Mouse (Mus musculus): Measurements from ENCODE around the gene Rufy3. TPM values are rescaled to one million over a fixed set of nuclear protein-coding genes. Genes with fewer than 3 reads are reported as not detected.

Gene Rufy3
- polyA plus RNA-seq, 1 experiment, result 6.4 TPM

DNA sequence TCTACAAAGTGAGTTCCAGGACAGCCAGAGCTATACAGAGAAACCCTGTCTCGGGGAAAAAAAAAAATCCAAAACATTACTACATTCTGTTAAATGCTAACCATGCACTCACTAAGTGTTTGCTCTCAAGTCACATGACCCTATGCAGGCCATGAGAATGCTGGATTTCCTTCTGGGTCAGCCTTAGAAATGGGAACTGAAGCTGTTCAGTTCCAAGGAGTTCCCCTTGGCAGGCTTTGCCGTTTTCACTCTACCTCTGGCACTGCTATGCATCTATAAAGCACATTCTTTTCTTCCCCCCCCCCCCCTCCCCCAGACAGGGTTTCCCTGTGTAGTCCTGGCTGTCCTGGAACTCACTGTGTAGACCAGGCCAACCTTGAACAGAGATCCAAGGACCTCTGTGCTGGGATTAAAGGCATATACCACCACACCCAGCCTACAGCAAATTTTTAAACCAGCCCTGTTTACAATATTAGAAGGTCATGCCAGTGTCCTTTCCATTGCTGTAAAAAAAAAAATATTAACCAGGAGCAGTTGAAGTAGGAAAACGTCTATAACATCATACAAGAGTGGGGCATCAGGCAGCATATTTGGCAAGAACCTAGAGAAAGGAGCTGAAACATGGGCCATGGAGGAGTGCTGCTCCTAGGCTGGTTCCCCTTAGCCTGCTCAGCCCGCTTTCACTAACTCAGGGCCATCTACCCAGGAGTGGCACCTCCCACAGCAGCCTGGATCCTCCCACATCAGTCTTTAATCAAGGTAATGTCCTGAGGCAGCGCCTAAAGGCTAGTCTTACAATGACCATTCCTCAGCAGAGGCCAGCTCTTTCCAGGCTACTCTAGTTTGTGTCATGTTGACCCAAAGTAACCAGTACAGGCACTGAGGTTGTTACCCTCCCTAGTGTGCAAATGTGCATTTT, 31.0 kb downstream of the Rufy3 start:
- no peaks in the 10 kb centered on the region for H3K4me1 ChIP-seq (replicated peaks; ENCODE audit: control insufficient read depth, insufficient read depth, low read length)
- no peak for DNase-seq
- no peaks in the 10 kb centered on the region for H3K27me3 ChIP-seq (ENCODE audit: control insufficient read depth, insufficient read depth, low read length)
- WGBS, result 83% methylated on average over 5 of the region's 5 CpGs
- no peak overlapping the region for H3K4me3 ChIP-seq (ENCODE audit: control insufficient read depth, insufficient read depth, low read length)
- no peak overlapping the region for H3K27ac ChIP-seq (ENCODE audit: control insufficient read depth, insufficient read depth, low read length)
- no peaks in the 10 kb centered on the region for H3K36me3 ChIP-seq (ENCODE audit: control insufficient read depth, insufficient read depth, low read length)
- TF ChIP-seq POLR2A (IDR thresholded peaks at IDR 0.05; ENCODE audit: control insufficient read depth, extremely low read depth, insufficient read depth, low read length, poor library complexity) (no peak), CTCF (IDR thresholded peaks at IDR 0.05; ENCODE audit: borderline replicate concordance, control insufficient read depth, extremely low read depth, insufficient read depth, low read length, poor library complexity) (no peak)

DNA sequence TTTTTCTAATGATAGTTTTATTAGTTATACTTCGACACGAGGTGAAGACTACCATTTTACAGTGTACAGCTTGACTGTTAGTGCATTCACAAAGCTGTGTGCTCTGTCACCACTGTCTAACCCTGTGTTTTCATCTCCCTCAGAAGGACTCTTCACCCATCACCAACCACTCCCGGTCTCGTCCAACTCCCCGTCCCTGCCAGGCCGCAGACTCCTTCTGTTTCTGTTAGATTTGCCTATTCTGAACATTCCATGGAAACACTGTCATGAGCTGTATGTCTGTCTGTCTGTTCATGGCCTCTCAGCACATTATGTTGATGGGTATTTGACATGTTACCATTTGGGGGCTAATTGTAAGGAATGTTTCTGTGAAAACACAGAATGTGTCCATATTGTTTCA, 34.1 kb downstream of the Rufy3 start:
- DNase-seq, result no peak
- TF ChIP-seq CTCF (IDR thresholded peaks at IDR 0.05; ENCODE audit: borderline replicate concordance, control insufficient read depth, extremely low read depth, insufficient read depth, low read length, poor library complexity) (no peak), POLR2A (IDR thresholded peaks at IDR 0.05; ENCODE audit: control insufficient read depth, extremely low read depth, insufficient read depth, low read length, poor library complexity) (no peak)
- no peaks in the 10 kb centered on the region for H3K27me3 ChIP-seq (ENCODE audit: control insufficient read depth, insufficient read depth, low read length)
- H3K4me3 ChIP-seq (ENCODE audit: control insufficient read depth, insufficient read depth, low read length), result no peak overlapping the region
- no peaks in the 10 kb centered on the region for H3K36me3 ChIP-seq (ENCODE audit: control insufficient read depth, insufficient read depth, low read length)
- WGBS, result 96% methylated on average over 6 of the region's 6 CpGs
- H3K4me1 ChIP-seq (replicated peaks; ENCODE audit: control insufficient read depth, insufficient read depth, low read length), result no peaks in the 10 kb centered on the region
- H3K27ac ChIP-seq (ENCODE audit: control insufficient read depth, insufficient read depth, low read length), result no peak overlapping the region

DNA sequence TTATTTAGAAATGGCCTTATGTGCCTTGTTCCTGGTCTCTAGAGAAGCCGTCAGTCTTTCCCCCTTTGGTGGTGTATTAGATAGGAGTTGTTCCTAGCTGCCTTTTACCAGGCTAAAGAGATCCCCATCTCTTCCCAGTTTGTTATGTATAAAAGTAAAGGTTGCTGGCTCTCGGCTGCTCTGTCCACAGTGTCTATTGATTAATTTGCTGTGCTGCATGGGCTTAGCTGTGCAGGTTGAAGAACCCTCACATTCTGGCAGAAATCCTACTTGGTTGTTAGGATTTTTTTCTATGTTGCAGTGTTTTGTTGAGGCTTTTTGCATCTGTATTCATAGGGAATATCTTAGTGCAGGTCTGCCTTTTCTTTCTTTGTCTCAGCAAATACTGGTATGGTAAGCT, 37.2 kb downstream of the Rufy3 start:
- Histone ChIP-seq H3K4me3 (ENCODE audit: control insufficient read depth, insufficient read depth, low read length) (no peak overlapping the region), H3K36me3 (ENCODE audit: control insufficient read depth, insufficient read depth, low read length) (no peaks in the 10 kb centered on the region), H3K4me1 (replicated peaks; ENCODE audit: control insufficient read depth, insufficient read depth, low read length) (no peaks in the 10 kb centered on the region), H3K27ac (ENCODE audit: control insufficient read depth, insufficient read depth, low read length) (no peak overlapping the region), H3K27me3 (ENCODE audit: control insufficient read depth, insufficient read depth, low read length) (no peaks in the 10 kb centered on the region)
- no peak for DNase-seq
- WGBS, result 94% methylated on average over 2 of the region's 2 CpGs
- TF ChIP-seq CTCF (IDR thresholded peaks at IDR 0.05; ENCODE audit: borderline replicate concordance, control insufficient read depth, extremely low read depth, insufficient read depth, low read length, poor library complexity), result no peak
- no peak for TF ChIP-seq POLR2A (IDR thresholded peaks at IDR 0.05; ENCODE audit: control insufficient read depth, extremely low read depth, insufficient read depth, low read length, poor library complexity)

DNA sequence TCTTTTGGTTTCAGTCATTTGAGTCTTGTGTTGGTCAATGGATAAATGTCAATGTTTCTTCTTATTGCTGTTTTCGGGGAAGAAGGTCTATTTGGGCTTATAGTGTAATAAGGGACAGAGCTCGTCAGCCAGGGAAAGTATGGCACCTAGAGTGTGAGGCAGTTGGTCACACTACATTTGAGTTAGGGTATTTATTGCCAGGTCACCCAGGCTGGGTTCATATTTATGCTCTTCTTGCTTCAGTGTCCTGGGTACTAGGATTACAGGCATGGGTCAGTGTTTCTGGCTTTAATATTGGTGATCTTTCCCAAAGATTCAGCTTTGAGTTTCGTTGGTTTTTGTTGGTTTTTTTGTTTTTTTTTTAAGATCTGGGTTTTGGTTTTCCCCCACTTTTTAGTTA, 37.9 kb downstream of the Rufy3 start:
- 94% methylated on average over 3 of the region's 3 CpGs for WGBS
- TF ChIP-seq POLR2A (IDR thresholded peaks at IDR 0.05; ENCODE audit: control insufficient read depth, extremely low read depth, insufficient read depth, low read length, poor library complexity), result no peak
- TF ChIP-seq CTCF (IDR thresholded peaks at IDR 0.05; ENCODE audit: borderline replicate concordance, control insufficient read depth, extremely low read depth, insufficient read depth, low read length, poor library complexity), result no peak
- Histone ChIP-seq H3K4me3 (ENCODE audit: control insufficient read depth, insufficient read depth, low read length) (no peak overlapping the region), H3K27ac (ENCODE audit: control insufficient read depth, insufficient read depth, low read length) (no peak overlapping the region), H3K4me1 (replicated peaks; ENCODE audit: control insufficient read depth, insufficient read depth, low read length) (no peaks in the 10 kb centered on the region), H3K36me3 (ENCODE audit: control insufficient read depth, insufficient read depth, low read length) (no peaks in the 10 kb centered on the region), H3K27me3 (ENCODE audit: control insufficient read depth, insufficient read depth, low read length) (no peaks in the 10 kb centered on the region)
- no peak for DNase-seq

DNA sequence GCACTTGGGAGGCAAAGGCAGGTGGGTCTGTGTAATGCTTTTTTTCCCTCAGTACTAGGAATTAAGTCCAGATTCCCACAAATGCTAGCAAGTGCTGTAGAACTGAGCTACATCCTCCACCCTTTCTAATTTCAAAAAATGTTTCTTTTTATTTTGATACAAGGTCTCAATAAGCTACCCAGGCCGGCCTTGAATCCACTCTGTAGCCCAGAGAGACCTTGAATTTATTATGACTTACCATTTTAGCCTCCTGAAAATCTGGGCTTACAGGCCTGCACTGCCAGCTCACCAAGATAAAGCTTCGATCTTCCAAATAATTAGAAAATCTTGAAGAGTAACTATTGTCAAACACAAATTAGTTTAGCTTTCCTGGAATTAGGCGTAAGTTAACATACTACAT, 39.2 kb downstream of the Rufy3 start:
- H3K27me3 ChIP-seq (ENCODE audit: control insufficient read depth, insufficient read depth, low read length), result no peaks in the 10 kb centered on the region
- no peak for TF ChIP-seq POLR2A (IDR thresholded peaks at IDR 0.05; ENCODE audit: control insufficient read depth, extremely low read depth, insufficient read depth, low read length, poor library complexity)
- TF ChIP-seq CTCF (IDR thresholded peaks at IDR 0.05; ENCODE audit: borderline replicate concordance, control insufficient read depth, extremely low read depth, insufficient read depth, low read length, poor library complexity), result no peak
- H3K4me3 ChIP-seq (ENCODE audit: control insufficient read depth, insufficient read depth, low read length), result no peak overlapping the region
- 95% methylated on average over 3 of the region's 3 CpGs for WGBS
- H3K4me1 ChIP-seq (replicated peaks; ENCODE audit: control insufficient read depth, insufficient read depth, low read length), result no peaks in the 10 kb centered on the region
- no peaks in the 10 kb centered on the region for H3K36me3 ChIP-seq (ENCODE audit: control insufficient read depth, insufficient read depth, low read length)
- no peak overlapping the region for H3K27ac ChIP-seq (ENCODE audit: control insufficient read depth, insufficient read depth, low read length)
- no peak for DNase-seq

DNA sequence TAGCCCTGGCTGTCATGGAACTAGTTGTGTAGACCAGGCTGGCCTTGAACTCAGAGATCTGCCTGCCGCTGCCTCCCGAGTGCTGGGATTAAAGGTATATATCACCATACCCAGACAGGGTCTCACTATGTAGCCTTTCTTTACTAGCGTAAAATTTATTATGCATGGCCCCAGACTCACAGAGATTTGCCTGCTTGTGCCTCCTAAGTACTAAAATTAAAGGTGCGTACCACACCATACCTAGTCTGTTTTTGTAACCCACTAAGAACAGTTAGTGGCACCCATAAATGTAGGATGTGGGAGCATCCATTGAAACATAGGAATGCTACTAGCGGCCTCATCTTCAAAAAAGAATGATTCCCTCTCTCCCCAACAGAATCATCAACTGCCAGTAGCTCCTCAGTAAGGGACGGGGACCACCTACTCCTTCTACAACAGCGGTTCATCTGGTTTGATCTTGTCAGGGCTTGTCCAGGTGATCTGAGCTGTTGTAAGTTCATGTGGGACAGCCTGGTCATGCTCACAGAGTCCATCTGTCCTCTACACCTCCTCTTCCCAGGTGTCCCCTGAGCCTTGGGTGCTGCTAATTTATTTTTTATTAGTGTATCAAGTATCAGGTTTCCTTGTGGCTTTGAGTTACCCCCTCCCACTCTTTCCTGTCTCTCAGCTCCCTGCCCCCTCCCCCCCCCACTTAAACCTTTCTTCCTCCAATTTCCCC, 40.0 kb downstream of the Rufy3 start:
- Histone ChIP-seq H3K36me3 (ENCODE audit: control insufficient read depth, insufficient read depth, low read length) (no peaks in the 10 kb centered on the region), H3K27me3 (ENCODE audit: control insufficient read depth, insufficient read depth, low read length) (no peaks in the 10 kb centered on the region), H3K27ac (ENCODE audit: control insufficient read depth, insufficient read depth, low read length) (no peak overlapping the region), H3K4me3 (ENCODE audit: control insufficient read depth, insufficient read depth, low read length) (no peak overlapping the region), H3K4me1 (replicated peaks; ENCODE audit: control insufficient read depth, insufficient read depth, low read length) (no peaks in the 10 kb centered on the region)
- no peak for DNase-seq
- TF ChIP-seq CTCF (IDR thresholded peaks at IDR 0.05; ENCODE audit: borderline replicate concordance, control insufficient read depth, extremely low read depth, insufficient read depth, low read length, poor library complexity) (no peak), POLR2A (IDR thresholded peaks at IDR 0.05; ENCODE audit: control insufficient read depth, extremely low read depth, insufficient read depth, low read length, poor library complexity) (no peak)
- 94% methylated on average over 7 of the region's 7 CpGs for WGBS
